9 mouse cellular contexts compared by ENCODE assay signal in genomic region chr10:68978115-68978514, GRCm38 (mm10).
DNase-seq lines count a peak whose midpoint lies in the region; ATAC-seq lines count a peak whose summit lies in the region.
"Had no signal": no experiment of that assay in that cellular context is flagged by ENCODE, and none has a peak within 500 bp of the region (broad histone marks: within the 10 kb centered on the region; RNA-seq: fewer than 3 reads in every experiment).

No protein-coding gene starts in this region.

- no peak overlapping the region for H3K4me3 ChIP-seq in neural tube, embryonic 15.5 days (replicated peaks)

- no peak overlapping the region for H3K9ac ChIP-seq in neural tube, embryonic 15.5 days (replicated peaks)

- no peak overlapping the region for H3K27ac ChIP-seq in neural tube, embryonic 15.5 days (replicated peaks)

- H3K27me3 ChIP-seq in neural tube, embryonic 15.5 days (replicated peaks): no peaks in the 10 kb centered on the region

- H3K36me3 ChIP-seq in neural tube, embryonic 15.5 days: no peaks in the 10 kb centered on the region

- ATAC-seq in neural tube, embryonic 15.5 days (ENCODE audit: low FRiP score): no peak
- no peak for ATAC-seq in cerebellum, adult (ENCODE audit: insufficient number of reproducible peaks, low FRiP score, low TSS enrichment)
- ATAC-seq: activated CD4-positive, CD25-positive, alpha-beta regulatory T cell, adult 4 months had no signal

- WGBS in large intestine, adult 2 months: 62% methylated on average over 4 of the region's 4 CpGs
- WGBS in neural tube, embryonic 15.5 days: 78% methylated on average over 4 of the region's 4 CpGs

- H3K4me1 ChIP-seq in neural tube, embryonic 15.5 days: peaks cover 4% of the 10 kb centered on the region; the same call in 1 of the 2 replicates

- no peaks in the 10 kb centered on the region for H3K9me3 ChIP-seq in neural tube, embryonic 15.5 days (replicated peaks)

- DNase-seq in heart, postnatal 4 days: peak; percentile 21
- DNase-seq in heart, adult 8-10 months (ENCODE audit: low spot score): no peak
- DNase-seq in A20 (ENCODE audit: low read depth, low spot score): peak; percentile 31
- peak; percentile 42 for DNase-seq in adipocyte (ENCODE audit: low spot score)
- DNase-seq in large intestine, adult 2 months (ENCODE audit: low read depth, low spot score): peak; percentile 21
- no peak for DNase-seq in neural tube, embryonic 10.5 days (ENCODE audit: extremely low spot score, low spot score)

- no peak overlapping the region for H3K4me2 ChIP-seq in neural tube, embryonic 15.5 days

Comparison
In these comparisons a context has a peak if more than half of its experiments do, and no peak if none do; other contexts are left out.
1. DNase-seq: peak in heart, postnatal 4 days (single experiment), A20 (single experiment), adipocyte (single experiment) and large intestine, adult 2 months (single experiment); none in heart, adult 8-10 months (single experiment) and neural tube, embryonic 10.5 days (single experiment).